ENCODE assay signal across 18 mouse cellular contexts in genomic region chr11:87555106-87555703, GRCm38 (mm10). TPM values are rescaled to one million over a fixed set of nuclear protein-coding genes. Genes with fewer than 3 reads are reported as not detected.
DNase-seq lines count a peak whose midpoint lies in the region; ATAC-seq lines count a peak whose summit lies in the region.
"Had no signal": no experiment of that assay in that cellular context is flagged by ENCODE, and none has a peak within 500 bp of the region (broad histone marks: within the 10 kb centered on the region; RNA-seq: fewer than 3 reads in every experiment).

No protein-coding gene starts in this region.

- peak; percentile 68 to 77 for DNase-seq in adrenal gland, adult (ENCODE audit: inconsistent age in 2 of 2, low spot score in 1 of 2)
- DNase-seq in adrenal gland, postnatal 10 days, result no peak
- no peak for DNase-seq in heart, adult 11 months
- DNase-seq in 3T3-L1 (ENCODE audit: low read depth, low spot score), result peak; percentile 42
- peak; percentile 44 for DNase-seq in lung, postnatal 10 days
- DNase-seq in right cerebral cortex, postnatal 25 days, result no peak
- no peak for DNase-seq in ovary, adult 18-20 months (ENCODE audit: low spot score)
- DNase-seq: cerebellum, adult 2 months; kidney, adult 8-10 months; liver had no signal

- no peaks in the 10 kb centered on the region for H3K9me3 ChIP-seq in heart, embryonic 16.5 days (replicated peaks; ENCODE audit: control insufficient read depth, low read length)
- H3K9me3 ChIP-seq: forebrain, embryonic 10.5 days; megakaryocyte, embryonic 14.5 days had no signal

- peak overlapping the region; percentile 45; the same call in 1 of the 2 replicates for H3K27ac ChIP-seq in heart, embryonic 16.5 days (ENCODE audit: low read length)
- H3K27ac ChIP-seq: forebrain, embryonic 10.5 days had no signal

- H3K36me3 ChIP-seq in heart, embryonic 16.5 days (ENCODE audit: control insufficient read depth, insufficient read depth), result no peaks in the 10 kb centered on the region
- H3K36me3 ChIP-seq: forebrain, embryonic 10.5 days had no signal

- 15% methylated on average over 2 of the region's 2 CpGs for WGBS in heart, embryonic 16.5 days

- H3K27me3 ChIP-seq in heart, embryonic 16.5 days (ENCODE audit: control insufficient read depth, insufficient read depth, low read length), result no peaks in the 10 kb centered on the region

- 0 out of 2 replicates have a peak, but pooled peaks have one; percentile 37 for ATAC-seq in heart, embryonic 16.5 days (replicated peaks; ENCODE audit: extremely low read depth, insufficient read depth, low FRiP score)

- no peak overlapping the region for H3K4me3 ChIP-seq in heart, embryonic 16.5 days (ENCODE audit: low read length)
- H3K4me3 ChIP-seq: forebrain, embryonic 10.5 days; megakaryocyte, embryonic 14.5 days had no signal

- H3K9ac ChIP-seq in heart, embryonic 16.5 days (ENCODE audit: low read length), result no peak overlapping the region

- no peak overlapping the region for H3K4me2 ChIP-seq in heart, embryonic 16.5 days (ENCODE audit: low read depth, low read length)

- H3K4me1 ChIP-seq in heart, embryonic 16.5 days (ENCODE audit: control insufficient read depth, insufficient read depth, low read length), result peaks cover 13% of the 10 kb centered on the region
- H3K4me1 ChIP-seq: megakaryocyte, embryonic 14.5 days had no signal

RNA-seq across cellular contexts. Expression of gene Gm11492, which starts 11.2 kb away (rescaled TPM):
- not detected for total RNA-seq in adrenal gland, postnatal 10 days (2021)
- not detected in 2 replicates for polyA plus RNA-seq in heart, embryonic 16.5 days (2015; fragmentation: Nextera tagmentation; extraction: Ambion mirVana)
- total RNA-seq: hematopoietic stem cell, adult 5-6 weeks; layer of hippocampus, adult 18-20 months; neutrophil, adult 5-6 weeks had no signal
- polyA plus RNA-seq: cerebellum, adult 2 months; forebrain, embryonic 10.5 days; stomach, embryonic 14.5 days; urinary bladder, adult 2 months had no signal

RNA-seq across cellular contexts. Expression of gene Sept4, which starts 13.5 kb away (rescaled TPM):
- 10 to 100 TPM; 54.9 to 55.4 TPM for total RNA-seq in adrenal gland, postnatal 10 days (2021)
- 27.8 and 32.4 TPM in 2 replicates for polyA plus RNA-seq in heart, embryonic 16.5 days (2015; fragmentation: Nextera tagmentation; extraction: Ambion mirVana)

RNA-seq across cellular contexts. Expression of gene Mtmr4, which starts 36.8 kb away (rescaled TPM):
- total RNA-seq in adrenal gland, postnatal 10 days (2021), result 10 to 100 TPM; 23.9 to 28.4 TPM
- 14.8 and 16.5 TPM in 2 replicates for polyA plus RNA-seq in heart, embryonic 16.5 days (2015; fragmentation: Nextera tagmentation; extraction: Ambion mirVana)

Comparison
In these comparisons a context has a peak if more than half of its experiments do, and no peak if none do; other contexts are left out.
1. DNase-seq: peak in adrenal gland, adult (2 of 2), 3T3-L1 (single experiment) and lung, postnatal 10 days (single experiment); none in adrenal gland, postnatal 10 days (single experiment), heart, adult 11 months (single experiment), right cerebral cortex, postnatal 25 days (single experiment) and ovary, adult 18-20 months (single experiment).